Mouse (Mus musculus) hindbrain, embryonic 13.5 days (tissue): ENCODE measurements around the gene Olfr1080. TPM values are rescaled to one million over a fixed set of nuclear protein-coding genes. Genes with fewer than 3 reads are reported as not detected.
"Not testable (repeated sequence)": the region's sequence is repeated elsewhere in the genome, so short reads cannot be mapped to it uniquely, and the experiment has no call there.

Experiments
- ATAC-seq: fragments of 200-750 bp; cut with Nextera tagmentation; 2 replicates; pipeline ENCODE4 v1.8.0; 2017; ENCODE audit warnings: moderate TSS enrichment; ENCODE audit not compliant: low FRiP score
- H3K27ac ChIP-seq: fragments of 300-500 bp; sonication (generic); 2 replicates; pipeline ENCODE4 v1.5.1; 2015; ENCODE audit warnings: inconsistent platforms, mild to moderate bottlenecking, moderate library complexity
- H3K27me3 ChIP-seq: fragments of 300-500 bp; sonication (generic); 2 replicates; pipeline ENCODE4 v1.6.1; 2015; ENCODE audit warnings: mild to moderate bottlenecking, inconsistent platforms
- H3K36me3 ChIP-seq: fragments of 300-500 bp; sonication (generic); 2 replicates; pipeline ENCODE4 v1.6.1; 2015; ENCODE audit warnings: mild to moderate bottlenecking, inconsistent platforms
- H3K4me1 ChIP-seq: fragments of 300-500 bp; sonication (generic); replicated peaks from 2 replicates; pipeline ENCODE4 v1.6.1; 2015; ENCODE audit warnings: inconsistent platforms
- H3K4me2 ChIP-seq: fragments of 300-500 bp; sonication (generic); 2 replicates; pipeline ENCODE4 v1.6.1; 2015; ENCODE audit warnings: inconsistent platforms, mild to moderate bottlenecking, moderate library complexity
- H3K4me3 ChIP-seq: fragments of 300-500 bp; sonication (generic); 2 replicates; pipeline ENCODE4 v1.5.1; 2015; ENCODE audit warnings: mild to moderate bottlenecking, inconsistent platforms
- H3K9ac ChIP-seq: fragments of 300-500 bp; sonication (generic); 2 replicates; pipeline ENCODE4 v1.6.1; 2015; ENCODE audit warnings: mild to moderate bottlenecking, inconsistent platforms
- H3K9me3 ChIP-seq: fragments of 300-500 bp; sonication (generic); 2 replicates; pipeline ENCODE4 v1.6.1; 2016; ENCODE audit warnings: inconsistent platforms
- WGBS: fragments of 180-500 bp; shearing (Covaris S2); methylation state at CpG from one replicate; pipeline ENCODE4 v1.1.7; 2015; 5-methylcytosine and 5-hydroxymethylcytosine counted together
- polyA plus RNA-seq: library from polyadenylated mRNA; unstranded; fragments of >200 nt; fragmentation: Nextera tagmentation; extraction: Ambion mirVana; gene quantifications from 2 replicates; pipeline ENCODE4 v1.2.1, GENCODE M21; 2015

Gene Olfr1080
- not detected in 2 replicates for polyA plus RNA-seq

DNA sequence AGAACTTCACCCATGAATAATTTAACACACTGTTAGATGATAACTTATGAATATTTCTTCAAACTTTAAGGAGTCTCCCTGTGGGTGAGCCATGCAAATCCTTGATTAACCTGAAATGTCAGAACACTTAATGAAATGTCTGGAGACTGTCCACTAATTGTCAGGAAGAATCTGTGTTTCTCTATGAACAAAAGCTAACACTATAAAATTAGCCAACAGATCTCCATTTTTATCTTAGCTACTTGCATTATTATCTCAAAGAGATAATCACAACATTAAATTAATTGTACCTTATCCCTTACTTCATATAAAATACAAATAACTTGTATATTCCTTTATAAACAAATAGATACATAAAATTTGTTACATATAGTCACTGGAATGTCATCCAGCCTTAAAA is at the start of gene Olfr1080:
TSS of gene Olfr1080 (minus strand) at position 101 of the 400 bp plus-strand sequence.
- H3K4me2 ChIP-seq, H3K4me3 ChIP-seq, H3K27ac ChIP-seq, H3K9me3 ChIP-seq, H3K9ac ChIP-seq, H3K36me3 ChIP-seq, H3K4me1 ChIP-seq, H3K27me3 ChIP-seq, ATAC-seq: not testable (repeated sequence)

DNA sequence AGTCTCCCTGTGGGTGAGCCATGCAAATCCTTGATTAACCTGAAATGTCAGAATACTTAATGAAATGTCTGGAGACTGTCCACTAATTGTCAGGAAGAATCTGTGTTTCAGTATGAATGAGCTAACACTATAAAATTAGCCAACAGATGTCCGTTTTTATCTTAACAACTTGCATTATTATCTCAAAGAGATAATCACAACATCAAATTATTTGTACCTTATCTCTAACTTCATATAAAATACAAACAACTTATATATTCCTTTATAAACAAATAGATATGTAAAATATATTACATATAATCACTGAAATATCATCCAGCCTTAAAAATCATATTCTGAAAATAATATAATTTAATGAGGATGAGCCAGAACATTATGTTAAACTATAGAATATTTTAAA is 40.8 kb upstream of the Olfr1080 start, which contains the start of gene Olfr1082:
TSS of gene Olfr1082 (minus strand) at position 101 of the 400 bp plus-strand sequence.
- ATAC-seq, H3K4me2 ChIP-seq, H3K4me1 ChIP-seq, H3K4me3 ChIP-seq, H3K27ac ChIP-seq, H3K9ac ChIP-seq, H3K36me3 ChIP-seq, H3K27me3 ChIP-seq, H3K9me3 ChIP-seq: not testable (repeated sequence)
- WGBS: 80% methylated on average over 1 of the region's 1 CpGs

DNA sequence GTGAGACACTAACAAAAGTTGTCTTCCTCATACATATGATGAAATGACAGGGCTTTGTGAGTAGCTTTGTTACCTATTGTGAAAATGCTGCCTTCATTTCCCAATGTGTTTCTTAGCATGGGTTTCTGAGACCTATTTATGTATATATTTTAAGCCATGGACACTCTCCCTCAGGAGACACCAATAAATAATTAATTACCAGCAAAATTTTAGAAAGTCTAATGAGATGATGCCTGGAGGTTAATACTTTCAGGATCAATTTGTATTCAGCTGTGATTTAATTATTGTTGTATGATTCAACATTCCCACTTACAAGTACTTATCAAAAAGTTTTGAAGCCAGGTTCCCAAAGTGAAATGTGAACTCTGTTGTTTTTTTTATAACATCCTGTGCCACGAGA is 15.7 kb downstream of the Olfr1080 start, which contains the start of gene Olfr1079:
TSS of gene Olfr1079 (minus strand) at position 101 of the 400 bp plus-strand sequence.
- no peaks in the 10 kb centered on the region for H3K36me3 ChIP-seq
- H3K4me1 ChIP-seq: no peaks in the 10 kb centered on the region
- ATAC-seq: no peak
- WGBS: 76% methylated on average over 1 of the region's 1 CpGs
- no peak within 1 kb of the TSS for H3K4me3 ChIP-seq
- H3K4me2 ChIP-seq: no peak within 1 kb of the TSS
- H3K9me3 ChIP-seq: no peaks in the 10 kb centered on the region
- no peaks in the 10 kb centered on the region for H3K27me3 ChIP-seq
- no peak within 1 kb of the TSS for H3K27ac ChIP-seq
- no peak within 1 kb of the TSS for H3K9ac ChIP-seq

DNA sequence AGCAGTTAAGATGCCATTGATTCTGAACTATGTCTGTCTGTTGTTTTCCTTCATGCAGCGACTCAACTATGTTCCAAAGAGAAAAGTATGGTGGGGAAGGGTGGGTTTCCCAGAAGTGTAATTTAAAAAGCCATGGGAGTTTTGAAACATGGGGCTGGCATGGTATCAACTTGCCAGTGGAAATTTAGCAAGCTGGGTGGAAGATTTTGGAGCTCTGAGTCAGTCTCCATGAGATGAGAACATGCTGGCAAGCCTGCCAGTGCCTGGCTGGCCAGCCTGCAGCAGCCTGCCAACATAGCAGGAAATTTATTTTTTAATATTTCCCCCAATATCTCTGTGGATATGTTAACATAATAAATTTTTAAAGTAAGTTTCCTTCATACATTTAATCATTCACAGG is 27.0 kb downstream of the Olfr1080 start:
- ATAC-seq: no peak
- H3K4me1 ChIP-seq: no peaks in the 10 kb centered on the region
- H3K4me2 ChIP-seq: no peak overlapping the region
- H3K36me3 ChIP-seq: no peaks in the 10 kb centered on the region
- 91% methylated on average over 1 of the region's 1 CpGs for WGBS
- H3K27me3 ChIP-seq: no peaks in the 10 kb centered on the region
- H3K9ac ChIP-seq: no peak overlapping the region
- no peak overlapping the region for H3K27ac ChIP-seq
- H3K9me3 ChIP-seq: no peaks in the 10 kb centered on the region
- H3K4me3 ChIP-seq: no peak overlapping the region

DNA sequence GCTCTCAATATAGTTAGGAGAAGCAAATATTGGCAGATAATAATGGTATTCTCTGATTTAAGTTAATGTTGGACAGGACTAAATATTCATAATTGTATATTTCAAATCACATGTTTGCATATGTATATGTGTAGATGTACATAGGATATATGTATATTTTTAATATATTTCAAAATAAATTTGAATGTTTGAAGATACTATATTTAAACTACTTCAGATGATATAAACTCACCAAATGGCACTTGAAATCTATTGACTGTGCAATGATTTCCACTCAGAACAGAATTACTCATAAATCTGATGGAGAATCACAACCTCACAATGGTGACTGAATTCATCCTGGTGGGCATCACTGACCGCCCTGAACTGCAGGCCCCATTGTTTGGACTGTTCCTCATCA is 49.9 kb downstream of the Olfr1080 start, which contains the start of gene Olfr1076:
TSS of gene Olfr1076 (plus strand) at position 301 of the 400 bp plus-strand sequence.
- 88% methylated on average over 1 of the region's 1 CpGs for WGBS
- Histone ChIP-seq H3K4me2 (no peak within 1 kb of the TSS), H3K27me3 (no peaks in the 10 kb centered on the region), H3K4me3 (no peak within 1 kb of the TSS), H3K4me1 (no peaks in the 10 kb centered on the region), H3K9me3 (no peaks in the 10 kb centered on the region), H3K36me3 (no peaks in the 10 kb centered on the region), H3K27ac (no peak within 1 kb of the TSS), H3K9ac (no peak within 1 kb of the TSS)
- no peak for ATAC-seq

Other genes starting within 250 kb of the Olfr1080 start
- not detected in 2 replicates for gene Olfr1053, start 243.0 kb downstream of the Olfr1080 start, polyA plus RNA-seq
- not detected in 2 replicates for gene Olfr1054, start 222.8 kb downstream of the Olfr1080 start, polyA plus RNA-seq
- not detected in 2 replicates for gene Olfr1055, start 208.0 kb downstream of the Olfr1080 start, polyA plus RNA-seq
- not detected in 2 replicates for gene Olfr1056, start 195.8 kb downstream of the Olfr1080 start, polyA plus RNA-seq
- not detected in 2 replicates for gene Olfr1057, start 179.8 kb downstream of the Olfr1080 start, polyA plus RNA-seq
- not detected in 2 replicates for gene Olfr1058, start 169.7 kb downstream of the Olfr1080 start, polyA plus RNA-seq
- gene Olfr1061, start 144.2 kb downstream of the Olfr1080 start, polyA plus RNA-seq: not detected in 2 replicates
- not detected in 2 replicates for gene Olfr1062, start 131.5 kb downstream of the Olfr1080 start, polyA plus RNA-seq
- not detected in 2 replicates for gene Olfr1065, start 107.6 kb downstream of the Olfr1080 start, polyA plus RNA-seq
- gene Olfr1066, start 102.0 kb downstream of the Olfr1080 start, polyA plus RNA-seq: not detected in 2 replicates
- gene Olfr228, start 70.8 kb downstream of the Olfr1080 start, polyA plus RNA-seq: not detected in 2 replicates
- gene Olfr1076, start 49.8 kb downstream of the Olfr1080 start, polyA plus RNA-seq: not detected in 2 replicates
- not detected in 2 replicates for gene Olfr1079, start 15.8 kb downstream of the Olfr1080 start, polyA plus RNA-seq
- gene Olfr1082, start 40.7 kb upstream of the Olfr1080 start, polyA plus RNA-seq: not detected in 2 replicates
- gene Olfr1084, start 81.5 kb upstream of the Olfr1080 start, polyA plus RNA-seq: not detected in 2 replicates
- gene Olfr1085, start 103.8 kb upstream of the Olfr1080 start, polyA plus RNA-seq: not detected in 2 replicates
- gene Olfr1086, start 121.9 kb upstream of the Olfr1080 start, polyA plus RNA-seq: not detected in 2 replicates
- gene Olfr1087, start 140.2 kb upstream of the Olfr1080 start, polyA plus RNA-seq: not detected in 2 replicates
- gene Olfr1089, start 175.5 kb upstream of the Olfr1080 start, polyA plus RNA-seq: not detected in 2 replicates
- gene Olfr1090, start 200.8 kb upstream of the Olfr1080 start, polyA plus RNA-seq: not detected in 2 replicates
- not detected in 2 replicates for gene Olfr1093, start 224.2 kb upstream of the Olfr1080 start, polyA plus RNA-seq